7 mouse cellular contexts compared by ENCODE assay signal in the genomic region with DNA sequence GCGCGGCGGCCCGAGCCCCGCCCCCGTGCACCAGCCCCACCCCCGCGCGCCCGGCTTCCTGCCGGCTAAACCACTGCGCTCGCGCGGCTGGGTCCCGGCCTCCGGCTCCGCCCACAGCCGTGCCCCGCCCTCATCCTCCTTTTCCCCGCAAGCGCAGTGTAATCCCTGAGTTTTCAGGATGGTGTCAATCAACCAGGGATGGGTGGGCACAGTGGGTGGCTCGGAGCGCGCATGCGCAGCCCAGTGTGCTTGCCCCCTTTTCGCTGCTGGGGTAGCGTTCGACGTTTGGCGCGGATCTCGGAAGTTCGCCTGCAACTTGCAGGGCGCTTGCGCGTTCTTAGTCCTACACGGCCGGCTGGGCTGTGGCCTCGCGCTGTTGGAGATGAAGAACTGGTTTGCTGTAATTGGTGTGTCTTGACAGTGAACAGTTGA. TPM values are rescaled to one million over a fixed set of nuclear protein-coding genes. Genes with fewer than 3 reads are reported as not detected.
DNase-seq lines count a peak whose midpoint lies in the region; ATAC-seq lines count a peak whose summit lies in the region.

Gene Uxs1 (minus strand): TSS at position 38 of the 432 bp plus-strand sequence.

- under 1% methylated on average over 31 of the region's 41 CpGs for WGBS in embryonic facial prominence, embryonic 12.5 days
- WGBS in limb, embryonic 11.5 days, result under 1% methylated on average over 41 of the region's 41 CpGs
- under 1% methylated on average over 41 of the region's 41 CpGs for WGBS in midbrain, embryonic 14.5 days

- peak within 1 kb of the TSS; percentile 95 for H3K4me2 ChIP-seq in embryonic facial prominence, embryonic 12.5 days (replicated peaks)
- peak within 1 kb of the TSS; percentile 77 for H3K4me2 ChIP-seq in limb, embryonic 11.5 days (ENCODE audit: low read depth, severe bottlenecking)
- peak within 1 kb of the TSS; percentile 77 for H3K4me2 ChIP-seq in midbrain, embryonic 14.5 days (ENCODE audit: low read length)

- no peaks in the 10 kb centered on the region for H3K9me3 ChIP-seq in embryonic facial prominence, embryonic 12.5 days
- H3K9me3 ChIP-seq in limb, embryonic 11.5 days (ENCODE audit: control insufficient read depth, low read length), result no peaks in the 10 kb centered on the region
- H3K9me3 ChIP-seq in midbrain, embryonic 14.5 days (ENCODE audit: control insufficient read depth, low read length), result no peaks in the 10 kb centered on the region

- no peaks in the 10 kb centered on the region for H3K36me3 ChIP-seq in embryonic facial prominence, embryonic 12.5 days
- H3K36me3 ChIP-seq in limb, embryonic 11.5 days (ENCODE audit: control insufficient read depth, insufficient read depth, low read length), result no peaks in the 10 kb centered on the region
- no peaks in the 10 kb centered on the region for H3K36me3 ChIP-seq in midbrain, embryonic 14.5 days (ENCODE audit: control insufficient read depth, insufficient read depth, low read length)

- peak within 1 kb of the TSS; percentile 95 for H3K27ac ChIP-seq in embryonic facial prominence, embryonic 12.5 days
- H3K27ac ChIP-seq in limb, embryonic 11.5 days (replicated peaks; ENCODE audit: low read depth, low read length), result peak within 1 kb of the TSS; percentile 89
- peak within 1 kb of the TSS; percentile 94 for H3K27ac ChIP-seq in midbrain, embryonic 14.5 days (replicated peaks; ENCODE audit: low read depth, low read length)

- H3K4me1 ChIP-seq in embryonic facial prominence, embryonic 12.5 days, result peaks cover 16% of the 10 kb centered on the region
- H3K4me1 ChIP-seq in limb, embryonic 11.5 days (ENCODE audit: control insufficient read depth, insufficient read depth, low read length), result peaks cover 5% of the 10 kb centered on the region; the same call in 1 of the 2 replicates
- H3K4me1 ChIP-seq in midbrain, embryonic 14.5 days (ENCODE audit: control insufficient read depth, insufficient read depth, low read length), result peaks cover 18% of the 10 kb centered on the region

- peak within 1 kb of the TSS; percentile 77 for H3K4me3 ChIP-seq in embryonic facial prominence, embryonic 12.5 days
- H3K4me3 ChIP-seq in limb, embryonic 11.5 days (ENCODE audit: low read depth, low read length), result peak within 1 kb of the TSS; percentile 80
- H3K4me3 ChIP-seq in midbrain, embryonic 14.5 days (replicated peaks; ENCODE audit: low read depth, low read length), result peak within 1 kb of the TSS; percentile 88

- DNase-seq in adrenal gland, postnatal 25 days, result peak; percentile 97
- peak; percentile 100 for DNase-seq in heart, adult 11 months
- peak; percentile 98 for DNase-seq in kidney, adult 18-20 months
- peak; percentile 98 for DNase-seq in limb, embryonic 11.5 days (ENCODE audit: low spot score)
- DNase-seq in midbrain, embryonic 14.5 days, result peak; percentile 99
- DNase-seq in spleen, adult 18-20 months, result peak; percentile 98

- H3K9ac ChIP-seq in embryonic facial prominence, embryonic 12.5 days, result peak within 1 kb of the TSS; percentile 75
- peak within 1 kb of the TSS; percentile 83 for H3K9ac ChIP-seq in limb, embryonic 11.5 days (ENCODE audit: low read length)
- H3K9ac ChIP-seq in midbrain, embryonic 14.5 days (replicated peaks; ENCODE audit: low read length), result peak within 1 kb of the TSS; percentile 85

- peak; percentile 98 for ATAC-seq in embryonic facial prominence, embryonic 12.5 days (ENCODE audit: insufficient number of reproducible peaks, insufficient read depth, low FRiP score, low TSS enrichment)
- ATAC-seq in limb, embryonic 11.5 days (ENCODE audit: insufficient number of reproducible peaks, low FRiP score, low TSS enrichment, low read depth), result peak; percentile 99
- peak; percentile 98 for ATAC-seq in midbrain, embryonic 14.5 days (ENCODE audit: low FRiP score, low TSS enrichment)

- no peaks in the 10 kb centered on the region for H3K27me3 ChIP-seq in embryonic facial prominence, embryonic 12.5 days
- H3K27me3 ChIP-seq in limb, embryonic 11.5 days (ENCODE audit: control insufficient read depth, insufficient read depth, low read length), result no peaks in the 10 kb centered on the region
- no peaks in the 10 kb centered on the region for H3K27me3 ChIP-seq in midbrain, embryonic 14.5 days (ENCODE audit: control insufficient read depth, insufficient read depth, low read length)

RNA-seq across cellular contexts. Expression of gene Uxs1, which starts in this region (rescaled TPM):
- total RNA-seq in adrenal gland, postnatal 25 days (2021), result 45.8 and 56.1 TPM in 2 replicates
- polyA plus RNA-seq in embryonic facial prominence, embryonic 12.5 days (2016; fragmentation: Nextera tagmentation; extraction: Ambion mirVana), result 23.1 and 24.9 TPM in 2 replicates
- 24.5 and 25.2 TPM in 2 replicates for polyA plus RNA-seq in limb, embryonic 11.5 days (2014; fragmentation: Nextera tagmentation; extraction: Ambion mirVana)
- polyA plus RNA-seq in midbrain, embryonic 14.5 days (2014; fragmentation: Nextera tagmentation; extraction: Ambion mirVana), result 13.9 and 14.8 TPM in 2 replicates

Comparison
In these comparisons a context has a peak if more than half of its experiments do, and no peak if none do; other contexts are left out.
1. Peak in every context shown above with its lines: DNase-seq, ATAC-seq, H3K4me3 ChIP-seq and H3K27ac ChIP-seq.